Mouse (Mus musculus) WW6 (cell line): ENCODE data around the gene Haghl.
A peak's percentile ranks its signal among the peaks of the same experiment; 100 is the strongest.
"Not testable (repeated sequence)": the region's sequence is repeated elsewhere in the genome, so short reads cannot be mapped to it uniquely, and the experiment has no call there.

Experiments
- DNase-seq: peaks from one replicate; pipeline ENCODE4 v3.0.0-alpha.2; 2013; ENCODE audit warnings: low read depth, low spot score

The Haghl gene

GRCm38 (mm10) chr17:25748238-25748637 is 37.2 kb downstream of the Haghl start:
- DNase-seq = no peak

- no peak for DNase-seq
These were observed 41.2 kb downstream of the Haghl start for GRCm38 (mm10) chr17:25744311-25744710.

- DNase-seq = no peak
These were observed 41.6 kb downstream of the Haghl start for GRCm38 (mm10) chr17:25743831-25744230.

GRCm38 (mm10) chr17:25741471-25741870 is 44.0 kb downstream of the Haghl start:
- DNase-seq = not testable (repeated sequence)

- DNase-seq = no peak
These were observed 46.6 kb downstream of the Haghl start for GRCm38 (mm10) chr17:25738861-25739260.

GRCm38 (mm10) chr17:25735745-25736144 is 49.7 kb downstream of the Haghl start, which contains the start of gene Mslnl:
Gene Mslnl (plus strand): TSS chr17:25736042.
- DNase-seq = no peak

GRCm38 (mm10) chr17:25735246-25735645 is 50.2 kb downstream of the Haghl start:
- no peak for DNase-seq

GRCm38 (mm10) chr17:25732082-25732481 is 53.4 kb downstream of the Haghl start:
- DNase-seq = peak; percentile 70
